Mouse (Mus musculus) erythroblast, embryonic 14.5 days (primary cell): ENCODE data around the gene Pcyt1b. TPM values are rescaled to one million over a fixed set of nuclear protein-coding genes. Genes with fewer than 3 reads are reported as not detected.
A peak's percentile ranks its signal among the peaks of the same experiment; 100 is the strongest.

Experiments used
- H3K27me3 ChIP-seq: 2 replicates; pipeline ENCODE4 v1.6.1; 2012; ENCODE audit warnings: inconsistent platforms; ENCODE audit not compliant: control insufficient read depth
- H3K36me3 ChIP-seq: 2 replicates; pipeline ENCODE4 v1.6.1; 2012; ENCODE audit warnings: mild to moderate bottlenecking, inconsistent platforms; ENCODE audit not compliant: control insufficient read depth
- H3K4me1 ChIP-seq: 2 replicates; pipeline ENCODE4 v1.6.1; 2012; ENCODE audit warnings: inconsistent platforms; ENCODE audit not compliant: control insufficient read depth
- H3K4me3 ChIP-seq: replicated peaks from 2 replicates; pipeline ENCODE3; 2012; ENCODE audit warnings: moderate library complexity, mild to moderate bottlenecking, inconsistent platforms
- H3K9me3 ChIP-seq: 2 replicates; pipeline ENCODE4 v1.6.1; 2012; ENCODE audit warnings: low read length, inconsistent platforms, mixed read lengths; ENCODE audit not compliant: control insufficient read depth
- GATA1 ChIP-seq: IDR thresholded peaks from 2 replicates; pipeline ENCODE4 v1.6.1; 2012; ENCODE audit warnings: low read length, inconsistent platforms, mixed read lengths
- TAL1 ChIP-seq: IDR thresholded peaks from 3 replicates; pipeline ENCODE4 v1.6.1; 2012; ENCODE audit warnings: low read length, inconsistent platforms, mixed read lengths
- polyA plus RNA-seq: library from polyadenylated mRNA; stranded (reverse); fragments of >175 nt; gene quantifications from 2 replicates; pipeline ENCODE4 v1.2.3, GENCODE M21; 2012

The Pcyt1b gene
- polyA plus RNA-seq, 1 experiment, result 1.4 TPM

- TF ChIP-seq TAL1 (no peak), GATA1 (no peak)
- no peak overlapping the region for H3K4me3 ChIP-seq
- H3K27me3 ChIP-seq, result no peaks in the 10 kb centered on the region
- no peaks in the 10 kb centered on the region for H3K36me3 ChIP-seq
- H3K9me3 ChIP-seq, result no peaks in the 10 kb centered on the region
- peaks cover 18% of the 10 kb centered on the region for H3K4me1 ChIP-seq
Measured at GRCm38 (mm10) chrX:93664787-93665186, 10.1 kb downstream of the Pcyt1b start.

- Histone ChIP-seq H3K4me3 (peak overlapping the region; percentile 80), H3K9me3 (no peaks in the 10 kb centered on the region), H3K27me3 (peaks cover 2% of the 10 kb centered on the region; the same call in 1 of the 2 replicates), H3K4me1 (peaks cover 41% of the 10 kb centered on the region), H3K36me3 (peaks cover 6% of the 10 kb centered on the region)
- TF ChIP-seq TAL1 (no peak), GATA1 (no peak)
Measured at GRCm38 (mm10) chrX:93674432-93674831, 19.8 kb downstream of the Pcyt1b start.

- TF ChIP-seq GATA1 (peak; percentile 40; the same call in 1 of the 2 replicates), TAL1 (peak; percentile 73)
- peaks cover 10% of the 10 kb centered on the region for H3K36me3 ChIP-seq
- peaks cover 2% of the 10 kb centered on the region; the same call in 1 of the 2 replicates for H3K27me3 ChIP-seq
- no peaks in the 10 kb centered on the region for H3K9me3 ChIP-seq
- H3K4me3 ChIP-seq, result peak overlapping the region; percentile 80
- H3K4me1 ChIP-seq, result peaks cover 41% of the 10 kb centered on the region
Measured at GRCm38 (mm10) chrX:93674836-93675795, 20.5 kb downstream of the Pcyt1b start.

- peak overlapping the region; percentile 80 for H3K4me3 ChIP-seq
- 0 out of 2 replicates have a peak, but pooled peaks have one; percentile 19 for TF ChIP-seq GATA1
- TF ChIP-seq TAL1, result no peak
- no peaks in the 10 kb centered on the region for H3K9me3 ChIP-seq
- peaks cover 41% of the 10 kb centered on the region for H3K4me1 ChIP-seq
- peaks cover 20% of the 10 kb centered on the region for H3K36me3 ChIP-seq
- H3K27me3 ChIP-seq, result peaks cover 2% of the 10 kb centered on the region; the same call in 1 of the 2 replicates
Measured at GRCm38 (mm10) chrX:93676228-93676627, 21.6 kb downstream of the Pcyt1b start.

- Histone ChIP-seq H3K27me3 (no peaks in the 10 kb centered on the region), H3K36me3 (peaks cover 34% of the 10 kb centered on the region), H3K4me1 (peaks cover 33% of the 10 kb centered on the region), H3K9me3 (no peaks in the 10 kb centered on the region), H3K4me3 (no peak overlapping the region)
- TF ChIP-seq GATA1 (no peak), TAL1 (no peak)
Measured at GRCm38 (mm10) chrX:93689287-93689686, 34.6 kb downstream of the Pcyt1b start.

- H3K9me3 ChIP-seq, result no peaks in the 10 kb centered on the region
- H3K27me3 ChIP-seq, result no peaks in the 10 kb centered on the region
- TF ChIP-seq TAL1, result no peak
- no peak for TF ChIP-seq GATA1
- H3K4me3 ChIP-seq, result no peak overlapping the region
- peaks cover 25% of the 10 kb centered on the region for H3K36me3 ChIP-seq
- peaks cover 23% of the 10 kb centered on the region for H3K4me1 ChIP-seq
Measured at GRCm38 (mm10) chrX:93690672-93691071, 36.0 kb downstream of the Pcyt1b start.

- peaks cover 17% of the 10 kb centered on the region for H3K36me3 ChIP-seq
- H3K4me1 ChIP-seq, result peaks cover 39% of the 10 kb centered on the region
- no peaks in the 10 kb centered on the region for H3K27me3 ChIP-seq
- 0 out of 2 replicates have a peak, but pooled peaks cover 2% of the 10 kb centered on the region for H3K9me3 ChIP-seq
- H3K4me3 ChIP-seq, result no peak overlapping the region
- TF ChIP-seq TAL1, result no peak
- TF ChIP-seq GATA1, result no peak
Measured at GRCm38 (mm10) chrX:93697596-93697995, 42.9 kb downstream of the Pcyt1b start.

GRCm38 (mm10) chrX:93700528-93701225 is 46.0 kb downstream of the Pcyt1b start:
- H3K36me3 ChIP-seq, result peaks cover 39% of the 10 kb centered on the region
- H3K9me3 ChIP-seq, result 0 out of 2 replicates have a peak, but pooled peaks cover 2% of the 10 kb centered on the region
- peak overlapping the region; percentile 60 for H3K4me3 ChIP-seq
- no peaks in the 10 kb centered on the region; the same call in 1 of the 2 replicates for H3K27me3 ChIP-seq
- H3K4me1 ChIP-seq, result peaks cover 48% of the 10 kb centered on the region
- TF ChIP-seq GATA1, result peak; percentile 61
- peak; percentile 32; the same call in 1 of the 3 replicates for TF ChIP-seq TAL1

- Histone ChIP-seq H3K9me3 (no peaks in the 10 kb centered on the region), H3K36me3 (peaks cover 53% of the 10 kb centered on the region), H3K27me3 (no peaks in the 10 kb centered on the region; the same call in 1 of the 2 replicates), H3K4me1 (no peaks in the 10 kb centered on the region), H3K4me3 (no peak overlapping the region)
- TF ChIP-seq TAL1, result no peak
- TF ChIP-seq GATA1, result no peak
Measured at GRCm38 (mm10) chrX:93712566-93712965, 57.9 kb downstream of the Pcyt1b start.
